Mouse (Mus musculus) heart, postnatal 36 days (tissue): ENCODE measurements around the gene Gm20219. TPM values are rescaled to one million over a fixed set of nuclear protein-coding genes. Genes with fewer than 3 reads are reported as not detected.
A peak's percentile ranks its signal among the peaks of the same experiment; 100 is the strongest.

Experiments
- DNase-seq, 2 experiments: peaks; one replicate each; pipeline ENCODE4 v3.0.0; 2021 to 2022
- intact Hi-C: fragments of 180-260 bp; cut with DNase I; formaldehyde crosslinking; loops from one replicate; pipeline ENCODE4 v1.15.1; 2025
- total RNA-seq, 2 experiments: library from RNA; stranded (reverse); gene quantifications; 2 replicates each; pipeline ENCODE4 v1.2.3; 2021

Gm20219 gene
- total RNA-seq = under 1 TPM in 1 of 2 experiments, not detected in 1; 0.22 TPM

DNA sequence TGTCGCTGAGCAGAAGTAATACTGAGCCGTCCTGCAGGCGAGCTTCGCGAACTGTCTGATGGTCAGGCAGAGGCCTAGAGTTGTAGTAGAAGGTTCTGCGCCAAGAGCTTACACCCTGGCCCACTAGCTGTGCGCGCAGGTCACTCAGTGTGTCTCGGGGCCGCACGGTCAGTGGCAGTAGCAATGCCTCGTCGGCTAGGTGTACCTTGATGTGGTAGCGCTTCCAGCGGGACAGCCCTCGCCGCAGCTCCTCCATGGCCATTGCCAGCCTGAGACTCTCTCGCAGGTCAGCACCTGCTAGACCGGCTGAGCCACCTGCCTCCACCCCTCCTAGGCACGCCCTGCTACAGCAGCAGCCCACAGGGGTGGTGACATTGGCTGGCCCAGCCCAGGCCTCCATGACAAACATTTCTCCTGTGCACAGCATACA is at the start of gene Gm20219:
Gene Gm20219, minus strand, starts transcription at position 266 of the 430 bp plus-strand sequence.
- intact Hi-C loops = loop anchor here (1.0 to 5.0 kb wide), 2 partner anchors 127 to 197 kb away; no protein-coding TSS in a partner anchor
- no peak for DNase-seq

DNA sequence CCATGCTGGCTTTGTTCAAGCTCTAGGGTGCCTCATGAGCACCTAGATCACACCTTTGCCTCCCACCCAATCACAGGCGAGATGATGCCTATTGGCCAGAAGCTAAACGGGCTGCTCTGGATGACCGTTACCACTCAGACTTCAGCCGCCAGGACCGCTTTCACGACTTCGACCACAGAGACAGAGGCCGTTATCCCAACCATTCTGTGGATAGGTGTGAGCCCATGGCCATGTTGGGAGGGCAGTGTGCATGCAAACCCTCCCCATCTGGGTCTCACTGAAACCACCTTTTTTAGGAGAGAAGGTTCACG is 49.8 kb upstream of the Gm20219 start:
- intact Hi-C loops = no loop called here
- no peak for DNase-seq

GRCm38 (mm10) chr17:56603186-56604069 is 49.2 kb upstream of the Gm20219 start:
- intact Hi-C loops = no loop called here
- no peak for DNase-seq

DNA sequence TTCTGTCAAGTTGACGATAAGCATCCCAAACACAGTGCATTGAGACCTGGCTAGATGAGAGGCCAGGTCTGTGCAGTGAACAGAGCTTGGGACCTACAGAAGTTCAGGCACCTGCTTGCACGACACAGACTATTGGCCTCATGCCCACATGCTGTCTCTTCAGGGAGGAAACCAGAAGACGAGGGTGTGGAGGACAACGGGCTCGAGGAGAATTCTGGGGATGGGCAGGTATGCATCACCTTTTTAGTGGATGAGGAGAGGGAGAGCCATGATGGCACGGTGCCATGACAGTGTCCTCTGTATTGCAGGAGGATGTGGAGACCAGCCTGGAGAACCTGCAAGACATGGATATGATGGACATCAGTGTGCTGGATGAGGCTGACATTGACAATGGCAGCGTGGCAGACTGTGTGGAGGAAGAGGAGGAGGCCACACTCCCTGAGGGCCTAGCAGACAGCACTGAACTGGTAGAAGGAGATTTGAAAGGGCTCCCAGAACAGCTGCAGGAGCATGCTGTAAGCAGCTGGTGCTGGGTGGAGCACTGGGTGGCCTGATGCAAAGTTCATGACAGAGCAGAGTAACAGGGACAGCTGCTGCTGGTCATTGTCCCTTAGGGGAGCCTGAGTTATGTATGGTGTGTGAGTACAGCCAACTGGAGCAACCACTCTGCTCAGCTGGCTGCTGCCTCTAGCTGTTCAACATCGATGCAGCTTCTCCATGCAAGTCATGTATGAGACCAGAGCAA is 39.5 kb upstream of the Gm20219 start:
- intact Hi-C loops = no loop called here
- peak in 1 of 2 experiments; percentile 21 for DNase-seq

GRCm38 (mm10) chr17:56592553-56592952 is 38.4 kb upstream of the Gm20219 start:
- intact Hi-C loops = no loop called here
- no peak for DNase-seq

DNA sequence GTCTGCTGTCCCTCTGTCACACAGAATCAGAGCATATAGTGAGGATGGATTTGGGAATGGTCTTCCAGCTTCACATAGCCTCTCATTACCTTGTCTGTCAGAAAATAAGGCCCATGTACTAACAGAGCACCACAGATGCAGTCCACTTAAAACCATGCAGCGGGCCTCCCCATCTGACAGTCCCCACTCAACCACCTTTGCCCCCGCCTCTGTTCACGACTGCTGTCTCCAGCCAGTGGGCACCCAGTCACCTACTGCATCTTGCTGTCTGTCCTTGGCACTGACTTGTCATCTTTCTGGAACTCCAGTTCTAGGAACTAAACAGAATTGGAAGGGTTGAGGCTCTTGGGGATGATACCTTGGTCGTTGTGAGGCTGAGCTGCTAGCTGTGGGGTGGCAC is 34.7 kb upstream of the Gm20219 start:
- intact Hi-C loops = loop anchor here (5.0 kb wide), 1 partner anchor 128 kb away; the partner anchor contains the start of genes Ndufa11 and Vmac
- no peak for DNase-seq

GRCm38 (mm10) chr17:56587773-56588172 is 33.6 kb upstream of the Gm20219 start:
- DNase-seq = no peak
- intact Hi-C loops = loop anchor here (5.0 kb wide), 1 partner anchor 130 kb away; the partner anchor contains the start of genes Ndufa11 and Vmac

DNA sequence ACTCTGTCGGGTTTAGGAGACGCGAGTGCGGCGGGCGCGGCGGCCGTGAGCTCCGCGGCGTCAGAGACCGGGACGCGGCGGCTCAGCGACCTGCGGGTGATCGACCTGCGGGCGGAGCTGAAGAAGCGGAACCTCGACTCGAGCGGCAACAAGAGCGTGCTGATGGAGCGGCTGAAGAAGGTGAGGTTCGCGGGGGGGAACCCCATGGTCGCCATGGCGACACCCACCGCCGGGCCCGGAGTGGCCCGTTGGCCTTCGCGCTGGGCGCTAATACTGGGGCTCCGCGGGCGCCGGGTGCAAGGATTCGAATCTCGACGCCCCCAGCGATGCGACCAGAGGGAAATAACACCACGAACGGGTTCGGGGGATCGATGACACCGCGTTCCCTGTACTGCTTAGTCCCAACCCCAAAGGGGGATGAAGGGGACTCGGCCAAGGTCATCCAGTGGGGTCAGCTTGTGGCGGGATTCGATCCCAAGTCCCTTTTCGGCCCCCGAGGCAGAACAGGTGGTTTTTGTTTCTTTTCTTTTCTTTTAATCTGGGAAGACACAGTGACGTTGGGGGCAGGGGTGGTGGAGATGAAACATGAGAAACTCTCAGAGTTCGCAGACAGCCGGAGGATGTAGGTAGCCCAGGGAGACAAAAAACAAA is 31.1 kb upstream of the Gm20219 start:
- peak in 1 of 2 experiments; percentile 58 for DNase-seq
- intact Hi-C loops = loop anchor here (1.0 to 5.0 kb wide), 2 partner anchors 24 to 132 kb away; partner anchors contain the start of genes 2410015M20Rik, Ndufa11 and Vmac

GRCm38 (mm10) chr17:56584257-56585130 is 30.3 kb upstream of the Gm20219 start, which contains the start of the genes Safb2 and Safb:
TSS of gene Safb2 (minus strand) at chr17:56584585.
TSS of gene Safb (plus strand) at chr17:56584825.
- DNase-seq = peak; percentile 99
- intact Hi-C loops = loop anchor here (1.0 to 5.0 kb wide), 3 partner anchors 25 to 297 kb away; partner anchors contain the start of genes 2410015M20Rik, Ndufa11 and Vmac

GRCm38 (mm10) chr17:56583611-56584256 is 29.5 kb upstream of the Gm20219 start:
- intact Hi-C loops = loop anchor here (5.0 kb wide), 1 partner anchor 296 kb away; no protein-coding TSS in a partner anchor
- DNase-seq = peak in 1 of 2 experiments; percentile 43

- intact Hi-C loops = loop anchor here (5.0 kb wide), 1 partner anchor 296 kb away; no protein-coding TSS in a partner anchor
- DNase-seq = no peak
Observed at GRCm38 (mm10) chr17:56583071-56583470, 28.9 kb upstream of the Gm20219 start.

DNA sequence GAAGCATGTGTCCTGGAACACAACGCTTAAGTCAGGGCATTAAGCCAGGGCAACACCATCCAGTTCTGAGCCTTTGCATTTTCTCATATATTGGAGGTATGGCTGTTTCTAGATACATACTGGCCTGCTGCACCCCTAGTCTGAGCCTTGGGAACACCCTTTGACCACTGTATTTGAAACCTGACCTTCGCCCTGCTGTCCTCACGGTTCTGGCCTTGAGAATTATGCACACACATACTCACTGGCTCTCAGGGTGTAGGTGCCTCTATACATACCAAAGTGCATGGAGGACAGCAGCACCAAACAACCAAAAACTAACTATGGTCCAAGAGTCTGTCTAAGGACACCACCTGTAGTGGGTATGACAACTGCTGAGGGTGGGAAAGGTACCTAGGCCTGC is 18.8 kb upstream of the Gm20219 start:
- DNase-seq = no peak
- intact Hi-C loops = no loop called here

DNA sequence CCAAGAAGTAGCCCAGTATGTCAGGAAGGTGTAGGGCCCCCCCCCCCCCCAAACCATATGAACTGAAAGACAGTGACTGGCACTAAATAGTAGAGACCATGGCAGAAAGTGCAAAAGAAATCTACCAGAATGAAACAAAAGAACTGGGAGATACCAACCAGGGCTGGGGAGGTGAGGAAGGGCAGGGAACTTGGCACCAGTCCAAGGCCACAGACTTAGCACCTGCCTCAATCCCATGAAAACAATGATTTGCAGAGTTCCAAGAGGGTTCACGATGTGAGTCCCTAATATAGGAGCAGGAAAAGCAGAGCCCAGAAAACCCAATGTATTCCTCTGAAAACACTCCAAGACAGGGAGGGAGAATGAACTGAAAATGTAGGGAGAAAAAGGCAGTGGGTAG is 18.0 kb upstream of the Gm20219 start:
- intact Hi-C loops = no loop called here
- DNase-seq = no peak

DNA sequence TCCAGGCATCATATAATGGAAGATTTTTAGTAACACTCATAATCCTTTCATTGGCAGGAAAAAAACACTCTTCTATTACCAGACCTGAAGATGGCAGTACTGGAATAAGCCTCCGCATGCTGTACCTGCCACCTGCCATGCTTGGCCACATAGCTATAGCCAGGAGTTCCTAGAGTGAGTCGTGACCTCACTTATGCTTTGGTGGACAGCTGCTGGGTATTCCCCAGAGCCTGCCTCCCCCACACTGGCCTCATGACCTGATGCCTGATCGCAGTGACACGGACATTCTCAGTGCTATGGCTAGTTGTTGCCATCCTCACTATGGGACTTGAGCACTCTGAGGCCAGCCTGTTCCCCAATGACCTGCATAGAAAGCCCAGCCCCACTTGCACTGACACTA is 16.1 kb upstream of the Gm20219 start:
- DNase-seq = no peak
- intact Hi-C loops = no loop called here

GRCm38 (mm10) chr17:56567370-56567769 is 13.2 kb upstream of the Gm20219 start:
- intact Hi-C loops = loop anchor here (10.0 kb wide), 1 partner anchor 473 kb away; no protein-coding TSS in a partner anchor
- DNase-seq = no peak

- intact Hi-C loops = loop anchor here (10.0 kb wide), 1 partner anchor 472 kb away; no protein-coding TSS in a partner anchor
- no peak for DNase-seq
Observed at GRCm38 (mm10) chr17:56566918-56567317, 12.7 kb upstream of the Gm20219 start.

GRCm38 (mm10) chr17:56566293-56566692 is 12.1 kb upstream of the Gm20219 start:
- intact Hi-C loops = loop anchor here (10.0 kb wide), 1 partner anchor 471 kb away; no protein-coding TSS in a partner anchor
- DNase-seq = no peak

DNA sequence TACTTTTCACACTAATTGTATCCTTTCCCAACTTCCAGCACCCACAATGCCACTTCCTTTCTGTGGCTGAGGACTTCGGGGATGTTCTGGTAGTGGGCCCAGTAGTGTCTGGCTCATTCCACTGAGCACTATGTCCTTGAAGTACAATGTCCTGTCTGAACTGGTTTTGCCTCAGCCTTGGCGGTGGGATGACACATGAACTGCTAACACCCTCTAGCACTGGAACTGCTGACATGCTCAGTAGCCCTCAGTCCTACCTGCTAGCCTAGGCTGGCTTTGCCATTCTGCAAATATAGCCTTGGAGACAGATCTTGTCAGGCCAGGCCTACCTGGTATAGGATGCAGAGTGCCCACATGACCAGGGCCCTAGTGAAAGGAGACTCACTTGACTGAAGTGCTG is 7.7 kb upstream of the Gm20219 start:
- intact Hi-C loops = loop anchor here (10.0 kb wide), 1 partner anchor 467 kb away; no protein-coding TSS in a partner anchor
- DNase-seq = no peak

DNA sequence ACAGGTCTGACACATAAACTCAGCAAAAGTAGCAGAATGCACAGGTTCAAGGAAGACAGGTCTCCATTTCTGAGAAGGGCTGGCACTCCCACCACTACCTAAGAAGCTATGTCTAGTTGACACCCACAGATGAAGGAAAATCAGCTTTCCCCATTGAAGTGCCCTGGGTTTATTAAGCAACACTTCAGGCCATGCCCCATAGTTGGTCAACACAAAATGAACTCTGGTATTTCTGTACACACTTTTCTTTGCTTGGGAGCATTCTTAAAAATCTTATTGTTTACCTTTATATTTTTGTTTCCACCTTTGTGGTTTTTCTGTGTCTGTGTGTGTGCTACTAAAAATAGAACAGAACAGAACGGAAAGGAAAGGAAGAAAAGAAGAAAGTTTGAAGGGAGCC is 5.9 kb upstream of the Gm20219 start:
- DNase-seq = no peak
- intact Hi-C loops = loop anchor here (10.0 kb wide), 1 partner anchor 465 kb away; no protein-coding TSS in a partner anchor
